Mouse (Mus musculus) CH12.LX (cell line): ENCODE data around the gene Mrtfa. TPM values are rescaled to one million over a fixed set of nuclear protein-coding genes. Genes with fewer than 3 reads are reported as not detected.
A peak's percentile ranks its signal among the peaks of the same experiment; 100 is the strongest.

Experiments used
- DNase-seq: peaks from one replicate; pipeline ENCODE4 v3.0.0-alpha.2; 2013; ENCODE audit errors: extremely low read depth
- H3K27ac ChIP-seq: 2 replicates; pipeline ENCODE4 v1.5.1; 2012; ENCODE audit warnings: low read depth, mild to moderate bottlenecking, control low read depth, moderate library complexity; ENCODE audit not compliant: insufficient read depth
- H3K27me3 ChIP-seq: replicated peaks from 2 replicates; pipeline ENCODE3; 2012; ENCODE audit warnings: inconsistent platforms
- H3K36me3 ChIP-seq, 2 experiments: replicated peaks in 1 of 2; 2 replicates each; pipeline versions ENCODE3 to v1.6.1; 2012; ENCODE audit warnings: inconsistent platforms in 1 of 2, low read length in 1 of 2, mild to moderate bottlenecking in 1 of 2, mixed read lengths in 1 of 2, moderate library complexity in 1 of 2; ENCODE audit not compliant: control insufficient read depth in 1 of 2, insufficient read depth in 1 of 2
- H3K4me1 ChIP-seq, 2 experiments: 2 replicates each; pipeline ENCODE4 v1.6.1; 2012; ENCODE audit warnings: inconsistent platforms in 1 of 2, moderate library complexity in 1 of 2; ENCODE audit not compliant: insufficient read depth in 2 of 2, control insufficient read depth in 1 of 2
- H3K4me2 ChIP-seq: 2 replicates; pipeline ENCODE4 v1.6.1; 2012; ENCODE audit warnings: low read depth, mild to moderate bottlenecking, control low read depth; ENCODE audit not compliant: poor library complexity, insufficient read depth, severe bottlenecking
- H3K4me3 ChIP-seq, 3 experiments: fragments of 150-350 bp in 1 of 3; sonication (generic) in 1 of 3; replicated peaks in 1 of 3; 2 replicates each; pipeline versions ENCODE3 to v1.5.1; 2011 to 2012; ENCODE audit warnings: low read depth in 2 of 3, low read length in 2 of 3, mild to moderate bottlenecking in 2 of 3, moderate library complexity in 2 of 3, control low read depth in 1 of 3, improper control_type of control experiment in 1 of 3, inconsistent platforms in 1 of 3, mixed read lengths in 1 of 3; ENCODE audit not compliant: poor library complexity in 1 of 3
- H3K79me2 ChIP-seq: replicated peaks from 2 replicates; pipeline ENCODE4 v1.6.1; 2012; ENCODE audit warnings: mild to moderate bottlenecking, moderate library complexity; ENCODE audit not compliant: control insufficient read depth, poor library complexity, insufficient read depth, severe bottlenecking; ENCODE audit errors: extremely low read depth
- H3K9ac ChIP-seq: 2 replicates; pipeline ENCODE4 v1.6.1; 2012; ENCODE audit warnings: low read depth, mild to moderate bottlenecking, control low read depth, moderate library complexity; ENCODE audit not compliant: insufficient read depth
- H3K9me3 ChIP-seq: replicated peaks from 2 replicates; pipeline ENCODE3; 2012; ENCODE audit warnings: low read length, inconsistent platforms, mixed read lengths
- BHLHE40 ChIP-seq: IDR thresholded peaks from 2 replicates; pipeline ENCODE4 v1.6.1; 2011; ENCODE audit warnings: mild to moderate bottlenecking, low read depth, low read length, improper control_type of control experiment
- CHD1 ChIP-seq: IDR thresholded peaks from 2 replicates; pipeline ENCODE4 v1.6.1; 2012; ENCODE audit warnings: low read depth, low read length, improper control_type of control experiment, inconsistent platforms
- CHD2 ChIP-seq: IDR thresholded peaks from 2 replicates; pipeline ENCODE4 v1.6.1; 2011; ENCODE audit warnings: low read length, improper control_type of control experiment
- CTCF ChIP-seq, 2 experiments: IDR thresholded peaks in 1 of 2; conservative IDR thresholded peaks in 1 of 2; 2 replicates each; pipeline ENCODE4 v1.5.1; 2011 to 2012; ENCODE audit warnings: low read depth in 2 of 2, low read length in 2 of 2, improper control_type of control experiment in 1 of 2, inconsistent platforms in 1 of 2, mild to moderate bottlenecking in 1 of 2, moderate library complexity in 1 of 2
- E2F4 ChIP-seq: IDR thresholded peaks from 2 replicates; pipeline ENCODE4 v1.6.1; 2011; ENCODE audit warnings: low read depth, low read length, improper control_type of control experiment; ENCODE audit not compliant: insufficient replicate concordance
- ELF1 ChIP-seq: IDR thresholded peaks from 2 replicates; pipeline ENCODE4 v1.6.1; 2014; ENCODE audit warnings: low read depth, mild to moderate bottlenecking, inconsistent platforms, low read length, improper control_type of control experiment
- EP300 ChIP-seq: IDR thresholded peaks from 2 replicates; pipeline ENCODE4 v1.6.1; 2011; ENCODE audit warnings: low read length, improper control_type of control experiment
- ETS1 ChIP-seq: conservative IDR thresholded peaks from 2 replicates; pipeline ENCODE4 v1.6.1; 2012; ENCODE audit warnings: low read depth, mild to moderate bottlenecking, inconsistent platforms, low read length, improper control_type of control experiment, moderate library complexity
- GABPA ChIP-seq: IDR thresholded peaks from 2 replicates; pipeline ENCODE4 v1.6.1; 2012; ENCODE audit warnings: low read depth, low read length, improper control_type of control experiment, inconsistent platforms; ENCODE audit not compliant: insufficient replicate concordance
- HCFC1 ChIP-seq: IDR thresholded peaks from 2 replicates; pipeline ENCODE4 v1.6.1; 2012; ENCODE audit warnings: low read depth, mild to moderate bottlenecking, inconsistent platforms, low read length, improper control_type of control experiment
- IRF4 ChIP-seq: IDR thresholded peaks from 2 replicates; pipeline ENCODE4 v1.6.1; 2014; ENCODE audit warnings: low read depth, mild to moderate bottlenecking, inconsistent platforms, low read length, improper control_type of control experiment
- JUN ChIP-seq: IDR thresholded peaks from 2 replicates; pipeline ENCODE4 v1.6.1; 2011; ENCODE audit warnings: low read depth, mild to moderate bottlenecking, low read length, improper control_type of control experiment, moderate library complexity; ENCODE audit not compliant: insufficient read depth
- JUND ChIP-seq: conservative IDR thresholded peaks from 2 replicates; pipeline ENCODE4 v1.6.1; 2011; ENCODE audit warnings: low read depth, low read length, improper control_type of control experiment
- KAT2A ChIP-seq: IDR thresholded peaks from 2 replicates; pipeline ENCODE4 v1.6.1; 2012; ENCODE audit warnings: low read length, improper control_type of control experiment, inconsistent platforms; ENCODE audit not compliant: insufficient replicate concordance
- MAFK ChIP-seq: IDR thresholded peaks from 2 replicates; pipeline ENCODE4 v1.6.1; 2011; ENCODE audit warnings: low read length, improper control_type of control experiment; ENCODE audit not compliant: insufficient replicate concordance
- MAX ChIP-seq: IDR thresholded peaks from 2 replicates; pipeline ENCODE4 v1.6.1; 2011; ENCODE audit warnings: low read length, improper control_type of control experiment
- MAZ ChIP-seq: IDR thresholded peaks from 2 replicates; pipeline ENCODE4 v1.6.1; 2012; ENCODE audit warnings: low read depth, mild to moderate bottlenecking, inconsistent platforms, low read length, improper control_type of control experiment, moderate library complexity
- MEF2A ChIP-seq: IDR thresholded peaks from 2 replicates; pipeline ENCODE4 v1.6.1; 2014; ENCODE audit warnings: low read depth, mild to moderate bottlenecking, inconsistent platforms, low read length, improper control_type of control experiment, borderline replicate concordance
- MXI1 ChIP-seq: IDR thresholded peaks from 2 replicates; pipeline ENCODE4 v1.6.1; 2011; ENCODE audit warnings: mild to moderate bottlenecking, low read depth, low read length, improper control_type of control experiment
- MYC ChIP-seq: IDR thresholded peaks from 2 replicates; pipeline ENCODE4 v1.6.1; 2011; ENCODE audit warnings: low read depth, mild to moderate bottlenecking, improper control_type of control experiment, low read length
- NELFE ChIP-seq: IDR thresholded peaks from 2 replicates; pipeline ENCODE4 v1.6.1; 2011; ENCODE audit warnings: low read depth, low read length, improper control_type of control experiment
- NRF1 ChIP-seq: IDR thresholded peaks from 2 replicates; pipeline ENCODE4 v1.6.1; 2014; ENCODE audit warnings: low read depth, mild to moderate bottlenecking, inconsistent platforms, low read length, improper control_type of control experiment, moderate library complexity
- PAX5 ChIP-seq: IDR thresholded peaks from 2 replicates; pipeline ENCODE4 v1.6.1; 2012; ENCODE audit warnings: low read length, inconsistent platforms, mixed read lengths
- POLR2A ChIP-seq: IDR thresholded peaks from 2 replicates; pipeline ENCODE4 v1.6.1; 2011; ENCODE audit warnings: low read depth, mild to moderate bottlenecking, improper control_type of control experiment, low read length
- POLR2AphosphoS2 ChIP-seq: IDR thresholded peaks from 2 replicates; pipeline ENCODE4 v1.6.1; 2011; ENCODE audit warnings: low read depth, low read length, improper control_type of control experiment
- RAD21 ChIP-seq: IDR thresholded peaks from 2 replicates; pipeline ENCODE4 v1.6.1; 2011; ENCODE audit warnings: low read depth, mild to moderate bottlenecking, low read length, improper control_type of control experiment, moderate library complexity
- RCOR1 ChIP-seq: conservative IDR thresholded peaks from 2 replicates; pipeline ENCODE4 v1.6.1; 2012; ENCODE audit warnings: low read depth, mild to moderate bottlenecking, inconsistent platforms, low read length, improper control_type of control experiment
- SIN3A ChIP-seq: IDR thresholded peaks from 2 replicates; pipeline ENCODE4 v1.6.1; 2012; ENCODE audit warnings: low read length, improper control_type of control experiment, inconsistent platforms
- SMC3 ChIP-seq: IDR thresholded peaks from 2 replicates; pipeline ENCODE4 v1.6.1; 2011; ENCODE audit warnings: low read depth, low read length, improper control_type of control experiment
- TBP ChIP-seq: conservative IDR thresholded peaks from 2 replicates; pipeline ENCODE4 v1.6.1; 2011; ENCODE audit warnings: low read depth, low read length, improper control_type of control experiment
- TCF12 ChIP-seq: IDR thresholded peaks from 2 replicates; pipeline ENCODE4 v1.6.1; 2014; ENCODE audit warnings: low read depth, mild to moderate bottlenecking, inconsistent platforms, low read length, improper control_type of control experiment
- UBTF ChIP-seq: IDR thresholded peaks from 2 replicates; pipeline ENCODE4 v1.6.1; 2012; ENCODE audit warnings: low read depth, mild to moderate bottlenecking, inconsistent platforms, low read length, improper control_type of control experiment, moderate library complexity
- USF1 ChIP-seq: IDR thresholded peaks from 2 replicates; pipeline ENCODE4 v1.6.1; 2014; ENCODE audit warnings: low read depth, mild to moderate bottlenecking, inconsistent platforms, low read length, improper control_type of control experiment
- USF2 ChIP-seq: conservative IDR thresholded peaks from 2 replicates; pipeline ENCODE4 v1.6.1; 2011; ENCODE audit warnings: low read depth, low read length, improper control_type of control experiment
- ZC3H11A ChIP-seq: IDR thresholded peaks from 2 replicates; pipeline ENCODE4 v1.6.1; 2012; ENCODE audit warnings: low read depth, mild to moderate bottlenecking, inconsistent platforms, low read length, improper control_type of control experiment
- ZKSCAN1 ChIP-seq: IDR thresholded peaks from 2 replicates; pipeline ENCODE4 v1.6.1; 2012; ENCODE audit warnings: low read depth, inconsistent platforms, low read length, improper control_type of control experiment, borderline replicate concordance
- ZMIZ1 ChIP-seq: IDR thresholded peaks from 2 replicates; pipeline ENCODE4 v1.6.1; 2012; ENCODE audit warnings: low read depth, mild to moderate bottlenecking, inconsistent platforms, low read length, improper control_type of control experiment
- ZNF384 ChIP-seq: IDR thresholded peaks from 2 replicates; pipeline ENCODE4 v1.6.1; 2012; ENCODE audit warnings: low read depth, low read length, improper control_type of control experiment, inconsistent platforms
- dilution Hi-C: fragments of 300-500 bp; cut with MboI; formaldehyde crosslinking; loops from 2 replicates; pipeline ENCODE4 v1.14.3; 2020; ENCODE audit warnings: low sequenced_read_pairs; ENCODE audit not compliant: extremely low pct_unique_long_range_greater_than_20kb, extremely low pct_ligation_motif_present
- in situ Hi-C: fragments of 300-500 bp; cut with MboI; formaldehyde crosslinking; loops from 3 replicates; pipeline ENCODE4 v1.14.3; 2019; ENCODE audit warnings: low sequenced_read_pairs, low pct_ligation_motif_present, low pct_unique_long_range_greater_than_20kb, mixed read lengths
- polyA plus RNA-seq: library from polyadenylated mRNA; unstranded; fragments of >175 nt; gene quantifications from 2 replicates; pipeline ENCODE4 v1.2.1, GENCODE M21; 2012; ENCODE audit warnings: low read depth; ENCODE audit not compliant: insufficient read length
- total RNA-seq, 2 experiments: library from RNA; depleted of rRNA; stranded (reverse); fragments of 300-350 nt in 1 of 2; fragments of >200 nt in 1 of 2; gene quantifications; 2 replicates each; pipeline ENCODE4 v1.2.3; 2012 to 2014

The Mrtfa gene
- total and polyA plus RNA-seq, 3 experiments, result 4.6 to 23.2 (median 8.2) TPM

- peak; percentile 65 for DNase-seq
- H3K4me2 ChIP-seq, result peak overlapping the region; percentile 44; the same call in 1 of the 2 replicates
- H3K27me3 ChIP-seq, result no peaks in the 10 kb centered on the region
- no peaks in the 10 kb centered on the region for H3K9me3 ChIP-seq
- TF ChIP-seq ZKSCAN1 (no peak), SIN3A (peak; percentile 83), JUND (no peak), HCFC1 (no peak), GABPA (no peak), USF1 (no peak), PAX5 (no peak), UBTF (no peak), CHD1 (no peak), SMC3 (no peak), CHD2 (no peak), RAD21 (no peak), TCF12 (0 out of 2 replicates have a peak, but pooled peaks have one; percentile 51), MAFK (no peak), MAX (0 out of 2 replicates have a peak, but pooled peaks have one; percentile 50), ETS1 (peak; percentile 85), ZNF384 (peak; percentile 91), ELF1 (no peak), CTCF (conservative IDR thresholded peaks at IDR 0.05 in 1 of 2, IDR thresholded peaks at IDR 0.05 in 1 of 2; ENCODE audit: low read depth in 2 of 2, low read length in 2 of 2) (no peak), NRF1 (no peak), E2F4 (no peak), ZC3H11A (no peak), ZMIZ1 (no peak), EP300 (peak; percentile 76), NELFE (no peak), MXI1 (peak; percentile 46; the same call in 1 of the 2 replicates), POLR2AphosphoS2 (no peak), JUN (no peak), RCOR1 (peak; percentile 28; the same call in 1 of the 2 replicates), KAT2A (no peak), IRF4 (peak; percentile 51), MYC (peak; percentile 54; the same call in 1 of the 2 replicates), BHLHE40 (peak; percentile 92), MAZ (no peak), MEF2A (peak; percentile 15; the same call in 1 of the 2 replicates), TBP (no peak), USF2 (no peak), POLR2A (no peak)
- peaks cover 0 to 21% of the 10 kb centered on the region in 2 experiments for H3K36me3 ChIP-seq
- H3K27ac ChIP-seq, result peak overlapping the region; percentile 13; the same call in 1 of the 2 replicates
- in situ Hi-C loops, result no loop called here
- H3K79me2 ChIP-seq, result 0 out of 2 replicates have a peak, but pooled peaks cover under 1% of the 10 kb centered on the region
- peaks cover 0 to 21% of the 10 kb centered on the region in 2 experiments; a peak in 2 of 4 replicates for H3K4me1 ChIP-seq
- no peak overlapping the region for H3K9ac ChIP-seq
- dilution Hi-C loops, result no loop called here
- H3K4me3 ChIP-seq, result no peak overlapping the region
Measured at GRCm38 (mm10) chr15:81112589-81112988, 78.0 kb downstream of the Mrtfa start.
